Comparison of ENCODE assay signal across 9 mouse cellular contexts in the genomic region with DNA sequence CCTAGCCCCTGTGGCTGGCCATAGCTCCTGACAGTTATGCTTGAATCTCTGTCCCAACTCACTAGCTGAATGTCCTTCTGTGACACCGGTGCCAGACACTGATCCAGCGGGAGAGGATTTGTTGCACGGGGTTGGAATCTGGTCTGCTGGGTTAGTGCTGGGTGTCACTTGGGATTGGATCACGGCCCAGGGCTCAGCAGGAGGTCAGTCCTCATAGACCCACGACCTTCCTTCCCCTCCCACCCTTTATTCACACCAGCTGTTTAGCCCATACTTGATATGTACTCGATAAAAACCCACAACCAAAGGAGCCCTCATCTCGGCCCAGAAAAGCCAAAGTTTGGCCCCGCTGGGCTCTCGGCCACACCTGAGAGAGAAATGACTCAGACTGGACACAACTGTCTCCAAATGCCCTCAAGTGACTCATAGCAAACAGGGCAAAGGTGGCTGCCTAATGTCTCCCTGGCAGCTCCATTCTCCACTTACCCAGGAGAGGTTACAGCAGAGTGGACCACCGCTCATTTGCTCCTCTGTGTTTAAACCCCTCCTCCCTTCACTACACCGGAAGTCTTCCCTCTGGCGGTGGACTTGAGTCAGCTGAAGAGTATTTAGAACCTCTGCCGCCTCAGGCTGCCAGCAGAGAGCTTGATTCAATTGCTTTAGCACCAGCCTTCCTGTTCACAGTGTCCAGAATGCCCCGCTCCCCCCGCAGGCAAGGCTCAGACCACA. TPM values are rescaled to one million over a fixed set of nuclear protein-coding genes. Genes with fewer than 3 reads are reported as not detected.
DNase-seq lines count a peak whose midpoint lies in the region; ATAC-seq and TF ChIP-seq lines count a peak whose summit lies in the region.
"Had no signal": no experiment of that assay in that cellular context is flagged by ENCODE, and none has a peak within 500 bp of the region (broad histone marks: within the 10 kb centered on the region; RNA-seq: fewer than 3 reads in every experiment).

No protein-coding gene starts in this region.

- no peak for TF ChIP-seq EP300 in liver, embryonic 14.5 days (IDR thresholded peaks at IDR 0.05; ENCODE audit: low read depth)

- no peak for DNase-seq in liver, embryonic 14.5 days (ENCODE audit: low read depth in 3 of 3, low spot score in 3 of 3)
- peak; percentile 93 for DNase-seq in Muller cell, postnatal 12 days (ENCODE audit: inconsistent ontology term)
- peak; percentile 62 for DNase-seq in forelimb bud, embryonic 11.5 days (ENCODE audit: low read depth, low spot score)
- DNase-seq in frontal cortex, postnatal 14 days (ENCODE audit: low spot score in 2 of 2) = no peak

- H3K27me3 ChIP-seq in liver, embryonic 14.5 days (ENCODE audit: control insufficient read depth, insufficient read depth, low read length) = no peaks in the 10 kb centered on the region
- no peaks in the 10 kb centered on the region; the same call in 1 of the 2 replicates for H3K27me3 ChIP-seq in liver, embryonic 12.5 days (replicated peaks)
- H3K27me3 ChIP-seq: limb, embryonic 12.5 days had no signal

- H3K36me3 ChIP-seq in liver, embryonic 14.5 days (replicated peaks; ENCODE audit: control insufficient read depth, insufficient read depth, low read depth) = no peaks in the 10 kb centered on the region
- H3K36me3 ChIP-seq in liver, embryonic 12.5 days = no peaks in the 10 kb centered on the region
- H3K36me3 ChIP-seq: limb, embryonic 12.5 days had no signal

- 52% methylated on average over 15 of the region's 15 CpGs for WGBS in liver, embryonic 14.5 days (ENCODE audit: insufficient replicate concordance)
- 49% methylated on average over 15 of the region's 15 CpGs for WGBS in liver, embryonic 12.5 days (ENCODE audit: insufficient replicate concordance)
- 54% methylated on average over 15 of the region's 15 CpGs for WGBS in olfactory bulb, adult 2 months

- TF ChIP-seq POLR2A in olfactory bulb, adult 2 months (IDR thresholded peaks at IDR 0.05; ENCODE audit: insufficient read depth, low read depth, low read length) = no peak

- no peaks in the 10 kb centered on the region for H3K9me3 ChIP-seq in liver, embryonic 14.5 days (ENCODE audit: control insufficient read depth, low read length)
- H3K9me3 ChIP-seq in liver, embryonic 12.5 days (replicated peaks) = no peaks in the 10 kb centered on the region
- H3K9me3 ChIP-seq: limb, embryonic 12.5 days had no signal

- no peak overlapping the region for H3K4me2 ChIP-seq in liver, embryonic 14.5 days (ENCODE audit: low read depth)
- no peak overlapping the region for H3K4me2 ChIP-seq in liver, embryonic 12.5 days
- H3K4me2 ChIP-seq: limb, embryonic 12.5 days had no signal

- no peaks in the 10 kb centered on the region for H3K4me1 ChIP-seq in liver, embryonic 14.5 days (replicated peaks; ENCODE audit: control insufficient read depth in 2 of 2, insufficient read depth in 2 of 2, low read length in 1 of 2)
- peaks cover 25% of the 10 kb centered on the region; the same call in 1 of the 2 replicates for H3K4me1 ChIP-seq in liver, embryonic 12.5 days
- peaks cover 20% of the 10 kb centered on the region for H3K4me1 ChIP-seq in olfactory bulb, adult 2 months (ENCODE audit: control insufficient read depth, insufficient read depth, low read length)

- H3K4me3 ChIP-seq in liver, embryonic 14.5 days (ENCODE audit: insufficient read depth in 1 of 2, low read depth in 2 of 2, low read length in 2 of 2) = no peak overlapping the region
- no peak overlapping the region for H3K4me3 ChIP-seq in liver, embryonic 12.5 days
- H3K4me3 ChIP-seq in olfactory bulb, adult 2 months (ENCODE audit: insufficient read depth, low read depth, low read length) = no peak overlapping the region
- H3K4me3 ChIP-seq: limb, embryonic 12.5 days had no signal

- H3K27ac ChIP-seq in liver, embryonic 14.5 days = no peak overlapping the region
- H3K27ac ChIP-seq in liver, embryonic 12.5 days = no peak overlapping the region
- no peak overlapping the region for H3K27ac ChIP-seq in olfactory bulb, adult 2 months (ENCODE audit: insufficient read depth, low read depth, low read length)
- H3K27ac ChIP-seq: limb, embryonic 12.5 days had no signal

- H3K9ac ChIP-seq in liver, embryonic 14.5 days (replicated peaks) = no peak overlapping the region
- no peak overlapping the region for H3K9ac ChIP-seq in liver, embryonic 12.5 days
- H3K9ac ChIP-seq: limb, embryonic 12.5 days had no signal

- no peak for ATAC-seq in liver, embryonic 14.5 days (ENCODE audit: insufficient read depth)
- ATAC-seq in liver, embryonic 12.5 days = no peak
- ATAC-seq in megakaryocyte progenitor cell, adult 5-6 weeks (replicated peaks; ENCODE audit: poor library complexity) = no peak

- TF ChIP-seq CTCF in liver, embryonic 14.5 days (IDR thresholded peaks at IDR 0.05; ENCODE audit: low read depth) = peak; percentile 20
- peak; percentile 12; the same call in 1 of the 2 replicates for TF ChIP-seq CTCF in olfactory bulb, adult 2 months (IDR thresholded peaks at IDR 0.05; ENCODE audit: insufficient read depth, low read depth, low read length)

RNA-seq across cellular contexts. Expression of gene Tex35, which starts 27.2 kb away (rescaled TPM):
- not detected in 2 replicates for polyA plus RNA-seq in liver, embryonic 14.5 days (2012; rRNA removed)
- polyA plus RNA-seq in liver, embryonic 14.5 days (2014; fragmentation: Nextera tagmentation; extraction: Ambion mirVana) = not detected in 2 replicates
- not detected in 2 replicates for polyA plus RNA-seq in liver, embryonic 12.5 days (2016; fragmentation: Nextera tagmentation; extraction: Ambion mirVana)
- polyA plus RNA-seq in olfactory bulb, adult 2 months (2012; ENCODE audit: insufficient read depth, insufficient read length, low replicate concordance, missing spikeins) = not detected in 2 replicates
- not detected in 2 replicates for total RNA-seq in megakaryocyte progenitor cell, adult 5-6 weeks (2015)
- not detected in 2 replicates for total RNA-seq in megakaryocyte progenitor cell, adult 5-6 weeks (2017)
- polyA plus RNA-seq: limb, embryonic 12.5 days; spleen, adult 2 months had no signal

Comparison
In these comparisons a context has a peak if more than half of its experiments do, and no peak if none do; other contexts are left out.
1. DNase-seq: peak in Muller cell, postnatal 12 days (single experiment) and forelimb bud, embryonic 11.5 days (single experiment); none in liver, embryonic 14.5 days (0 of 3) and frontal cortex, postnatal 14 days (0 of 2).